Mouse (Mus musculus): ENCODE results near the gene Olfr872. TPM values are rescaled to one million over a fixed set of nuclear protein-coding genes. Genes with fewer than 3 reads are reported as not detected.
"Not testable (repeated sequence)": the region's sequence is repeated elsewhere in the genome, so short reads cannot be mapped to it uniquely, and the experiment has no call there.

Gene Olfr872
- not detected in 2 replicates for polyA plus RNA-seq (2015; fragmentation: Nextera tagmentation; extraction: Ambion mirVana)

- Histone ChIP-seq H3K4me2 (no peak within 1 kb of the TSS), H3K27me3 (no peaks in the 10 kb centered on the region), H3K36me3 (no peaks in the 10 kb centered on the region), H3K27ac (replicated peaks) (no peak within 1 kb of the TSS), H3K9me3 (no peaks in the 10 kb centered on the region), H3K4me1 (replicated peaks) (no peaks in the 10 kb centered on the region), H3K9ac (no peak within 1 kb of the TSS), H3K4me3 (no peak within 1 kb of the TSS)
- ATAC-seq (ENCODE audit: low FRiP score, low read depth): no peak
Measured at GRCm38 (mm10) chr9:20236819-20237218, at the start of gene Olfr872. Gene Olfr872 (plus strand): TSS chr9:20237119.

- Histone ChIP-seq H3K4me1 (replicated peaks) (no peaks in the 10 kb centered on the region), H3K4me3 (no peak overlapping the region), H3K27ac (replicated peaks) (no peak overlapping the region), H3K9me3 (peaks cover 15% of the 10 kb centered on the region; the same call in 1 of the 2 replicates), H3K9ac (no peak overlapping the region), H3K36me3 (no peaks in the 10 kb centered on the region), H3K4me2 (no peak overlapping the region), H3K27me3 (no peaks in the 10 kb centered on the region)
- ATAC-seq (ENCODE audit: low FRiP score, low read depth): no peak
- 70% methylated on average over 1 of the region's 1 CpGs for WGBS
Measured at GRCm38 (mm10) chr9:20202131-20202530, 34.8 kb upstream of the Olfr872 start.

GRCm38 (mm10) chr9:20203413-20203984 is 33.4 kb upstream of the Olfr872 start:
- H3K36me3 ChIP-seq; ATAC-seq (ENCODE audit: low FRiP score, low read depth): not testable (repeated sequence)

GRCm38 (mm10) chr9:20210812-20211211 is 26.1 kb upstream of the Olfr872 start:
- 60% methylated on average over 1 of the region's 1 CpGs for WGBS

More at GRCm38 (mm10) chr9:20203413-20203984, 33.4 kb upstream of the Olfr872 start:
- not testable (repeated sequence) for H3K4me1 ChIP-seq (replicated peaks); H3K4me2 ChIP-seq; H3K27ac ChIP-seq (replicated peaks); H3K27me3 ChIP-seq; H3K9ac ChIP-seq; H3K4me3 ChIP-seq
- 87% methylated on average over 7 of the region's 7 CpGs for WGBS
- peaks cover 15% of the 10 kb centered on the region; the same call in 1 of the 2 replicates for H3K9me3 ChIP-seq

GRCm38 (mm10) chr9:20211477-20211876 is 25.4 kb upstream of the Olfr872 start:
- WGBS: 81% methylated on average over 2 of the region's 2 CpGs
- Histone ChIP-seq H3K27ac (replicated peaks) (no peak overlapping the region), H3K4me1 (replicated peaks) (no peaks in the 10 kb centered on the region), H3K27me3 (no peaks in the 10 kb centered on the region), H3K36me3 (no peaks in the 10 kb centered on the region), H3K4me2 (no peak overlapping the region), H3K9me3 (peaks cover 8% of the 10 kb centered on the region; the same call in 1 of the 2 replicates), H3K9ac (no peak overlapping the region), H3K4me3 (no peak overlapping the region)
- no peak for ATAC-seq (ENCODE audit: low FRiP score, low read depth)

More at GRCm38 (mm10) chr9:20210812-20211211, 26.1 kb upstream of the Olfr872 start:
- no peak overlapping the region for H3K4me3 ChIP-seq
- no peak for ATAC-seq (ENCODE audit: low FRiP score, low read depth)
- no peaks in the 10 kb centered on the region for H3K36me3 ChIP-seq
- no peak overlapping the region for H3K9ac ChIP-seq
- H3K4me2 ChIP-seq: no peak overlapping the region
- no peaks in the 10 kb centered on the region for H3K4me1 ChIP-seq (replicated peaks)
- no peak overlapping the region for H3K27ac ChIP-seq (replicated peaks)
- H3K27me3 ChIP-seq: no peaks in the 10 kb centered on the region
- 0 out of 2 replicates have a peak, but pooled peaks cover 9% of the 10 kb centered on the region for H3K9me3 ChIP-seq

- no peak within 1 kb of the TSS for H3K4me2 ChIP-seq
- no peaks in the 10 kb centered on the region for H3K27me3 ChIP-seq
- no peak within 1 kb of the TSS for H3K27ac ChIP-seq (replicated peaks)
- no peaks in the 10 kb centered on the region for H3K36me3 ChIP-seq
- no peaks in the 10 kb centered on the region for H3K4me1 ChIP-seq (replicated peaks)
- peaks cover 8% of the 10 kb centered on the region; the same call in 1 of the 2 replicates for H3K9me3 ChIP-seq
- no peak within 1 kb of the TSS for H3K9ac ChIP-seq
- H3K4me3 ChIP-seq: no peak within 1 kb of the TSS
- ATAC-seq (ENCODE audit: low FRiP score, low read depth): no peak
Measured at GRCm38 (mm10) chr9:20211907-20212306, 25.0 kb upstream of the Olfr872 start, which contains the start of gene Olfr871. Gene Olfr871 (plus strand): TSS chr9:20212207.

- Histone ChIP-seq H3K27ac (replicated peaks) (no peak overlapping the region), H3K4me3 (no peak overlapping the region), H3K4me1 (replicated peaks) (no peaks in the 10 kb centered on the region), H3K9me3 (no peaks in the 10 kb centered on the region), H3K27me3 (no peaks in the 10 kb centered on the region), H3K4me2 (no peak overlapping the region), H3K36me3 (no peaks in the 10 kb centered on the region), H3K9ac (no peak overlapping the region)
- 71% methylated on average over 2 of the region's 2 CpGs for WGBS
- no peak for ATAC-seq (ENCODE audit: low FRiP score, low read depth)
Measured at GRCm38 (mm10) chr9:20237378-20237777, 459 bp downstream of the Olfr872 start.

- WGBS: 86% methylated on average over 1 of the region's 1 CpGs
- ATAC-seq (ENCODE audit: low FRiP score, low read depth): no peak
- H3K4me1 ChIP-seq (replicated peaks): no peaks in the 10 kb centered on the region
- H3K27me3 ChIP-seq: no peaks in the 10 kb centered on the region
- H3K27ac ChIP-seq (replicated peaks): no peak within 1 kb of the TSS
- no peak within 1 kb of the TSS for H3K4me2 ChIP-seq
- H3K9ac ChIP-seq: no peak within 1 kb of the TSS
- no peaks in the 10 kb centered on the region for H3K9me3 ChIP-seq
- no peaks in the 10 kb centered on the region for H3K36me3 ChIP-seq
- no peak within 1 kb of the TSS for H3K4me3 ChIP-seq
Measured at GRCm38 (mm10) chr9:20282051-20282450, 45.1 kb downstream of the Olfr872 start, which contains the start of gene Olfr39. Gene Olfr39 (plus strand): TSS chr9:20282351.

- H3K4me2 ChIP-seq; H3K9me3 ChIP-seq; ATAC-seq (ENCODE audit: low FRiP score, low read depth); H3K36me3 ChIP-seq; H3K27me3 ChIP-seq; H3K4me3 ChIP-seq; H3K9ac ChIP-seq; H3K27ac ChIP-seq (replicated peaks); H3K4me1 ChIP-seq (replicated peaks): not testable (repeated sequence)
- WGBS: 81% methylated on average over 5 of the region's 5 CpGs
Measured at GRCm38 (mm10) chr9:20295562-20295961, 58.6 kb downstream of the Olfr872 start.

- H3K4me2 ChIP-seq: no peak within 1 kb of the TSS
- H3K9ac ChIP-seq: no peak within 1 kb of the TSS
- no peaks in the 10 kb centered on the region for H3K9me3 ChIP-seq
- H3K4me3 ChIP-seq: no peak within 1 kb of the TSS
- H3K36me3 ChIP-seq: no peaks in the 10 kb centered on the region
- 97% methylated on average over 1 of the region's 1 CpGs for WGBS
- no peaks in the 10 kb centered on the region for H3K4me1 ChIP-seq (replicated peaks)
- no peaks in the 10 kb centered on the region for H3K27me3 ChIP-seq
- no peak within 1 kb of the TSS for H3K27ac ChIP-seq (replicated peaks)
- ATAC-seq (ENCODE audit: low FRiP score, low read depth): no peak
Measured at GRCm38 (mm10) chr9:20298232-20298631, 61.3 kb downstream of the Olfr872 start, which contains the start of gene Olfr873. Gene Olfr873 (plus strand): TSS chr9:20298532.

Measured in hindbrain, embryonic 15.5 days (tissue).